Mouse (Mus musculus) G1E (cell line): ENCODE data around the gene Ikzf3.

Source experiments
- CTCF ChIP-seq: IDR thresholded peaks from 2 replicates; pipeline ENCODE4 v1.5.1; 2012; ENCODE audit warnings: low read depth, low read length, inconsistent platforms, mixed read lengths
- GATA1 ChIP-seq: IDR thresholded peaks from 2 replicates; pipeline ENCODE4 v1.6.1; 2012; ENCODE audit warnings: borderline replicate concordance, low read length, inconsistent platforms, mixed read lengths
- GATA2 ChIP-seq: IDR thresholded peaks from 2 replicates; pipeline ENCODE4 v1.6.1; 2012; ENCODE audit warnings: low read depth, low read length, inconsistent platforms, borderline replicate concordance
- POLR2AphosphoS5 ChIP-seq: IDR thresholded peaks from 2 replicates; pipeline ENCODE4 v1.6.1; 2012; ENCODE audit warnings: low read depth, low read length, inconsistent platforms; ENCODE audit not compliant: insufficient replicate concordance
- TAL1 ChIP-seq: conservative IDR thresholded peaks from 2 replicates; pipeline ENCODE4 v1.6.1; 2012; ENCODE audit warnings: low read depth, low read length, inconsistent platforms, mixed read lengths

DNA sequence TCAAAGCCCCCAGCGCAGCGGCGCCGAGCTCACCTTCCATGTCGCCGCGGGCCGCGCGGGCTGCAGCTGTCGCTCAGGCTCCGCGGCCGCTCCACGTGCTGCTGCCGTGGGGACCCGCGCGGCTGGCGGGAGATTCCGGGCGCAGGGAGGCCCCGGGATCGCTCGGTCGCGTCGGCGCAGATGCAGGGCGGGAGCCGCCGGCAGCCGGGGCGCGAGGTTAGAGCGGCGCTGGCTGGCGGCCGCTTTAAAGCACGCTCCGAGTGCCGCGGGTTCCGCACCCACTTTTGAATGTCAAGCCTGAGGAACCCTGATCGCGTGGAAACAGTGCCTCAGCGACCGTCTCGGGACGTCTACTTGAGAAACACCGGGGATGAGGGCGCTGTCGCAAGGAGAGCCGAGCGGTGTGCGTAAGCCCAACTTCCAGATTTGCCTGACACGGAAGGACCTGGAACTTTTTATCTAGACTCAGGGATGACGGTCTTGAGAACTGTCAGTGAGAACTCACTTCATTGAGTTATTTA lies at the start of gene Ikzf3:
- TF ChIP-seq CTCF (no peak), GATA1 (no peak), TAL1 (no peak), GATA2 (no peak), POLR2AphosphoS5 (no peak)
